Mouse (Mus musculus) E14TG2a.4 (cell line): ENCODE measurements at regions not wholly inside any gene's neighbourhood (a gene's known extent, or its start where the extent isn't known, plus 50 kb on each side); places are given as distances from the start of the nearest gene placed in this dataset.
"Not testable (repeated sequence)": the region's sequence is repeated elsewhere in the genome, so short reads cannot be mapped to it uniquely, and the experiment has no call there.

ENCODE experiments used
- H3K27me3 ChIP-seq: 2 replicates; pipeline ENCODE4 v1.6.1; 2014; ENCODE audit warnings: low read length, control low read depth; ENCODE audit not compliant: insufficient read depth
- H3K36me3 ChIP-seq: 2 replicates; pipeline ENCODE4 v1.6.1; 2014; ENCODE audit warnings: low read length, control low read depth; ENCODE audit not compliant: insufficient read depth
- H3K4me1 ChIP-seq: replicated peaks from 2 replicates; pipeline ENCODE4 v1.6.1; 2014; ENCODE audit warnings: low read depth, low read length, control low read depth
- H3K4me3 ChIP-seq: replicated peaks from 2 replicates; pipeline ENCODE4 v1.5.1; 2014; ENCODE audit warnings: mild to moderate bottlenecking, low read length
- H3K9me3 ChIP-seq: 2 replicates; pipeline ENCODE4 v1.6.1; 2014; ENCODE audit warnings: low read length, control low read depth
- CTCF ChIP-seq: conservative IDR thresholded peaks from 2 replicates; pipeline ENCODE4 v1.5.1; 2014; ENCODE audit warnings: low read length
- NANOG ChIP-seq: IDR thresholded peaks from 2 replicates; pipeline ENCODE4 v1.6.1; 2014; ENCODE audit warnings: borderline replicate concordance, low read length, mixed read lengths
- POU5F1 ChIP-seq: IDR thresholded peaks from 2 replicates; pipeline ENCODE4 v1.6.1; 2014; ENCODE audit warnings: low read length, borderline replicate concordance

GRCm38 (mm10) chr12:39648952-39649351 lies 388.9 kb downstream of the Arl4a start:
- TF ChIP-seq POU5F1, result no peak
- no peak for TF ChIP-seq CTCF
- TF ChIP-seq NANOG, result no peak
- Histone ChIP-seq H3K4me3 (no peak overlapping the region), H3K27me3 (no peaks in the 10 kb centered on the region), H3K4me1 (no peaks in the 10 kb centered on the region), H3K36me3 (no peaks in the 10 kb centered on the region), H3K9me3 (peaks cover 20% of the 10 kb centered on the region)

GRCm38 (mm10) chr12:39646556-39646955 lies 391.3 kb downstream of the Arl4a start:
- no peaks in the 10 kb centered on the region for H3K4me1 ChIP-seq
- H3K36me3 ChIP-seq, result no peaks in the 10 kb centered on the region
- no peak for TF ChIP-seq POU5F1
- TF ChIP-seq CTCF, result no peak
- no peaks in the 10 kb centered on the region for H3K27me3 ChIP-seq
- peaks cover 21% of the 10 kb centered on the region for H3K9me3 ChIP-seq
- H3K4me3 ChIP-seq, result no peak overlapping the region

GRCm38 (mm10) chr12:39645581-39645980 lies 392.2 kb downstream of the Arl4a start:
- Histone ChIP-seq H3K27me3 (no peaks in the 10 kb centered on the region), H3K9me3 (peaks cover 21% of the 10 kb centered on the region), H3K4me1 (no peaks in the 10 kb centered on the region), H3K4me3 (no peak overlapping the region), H3K36me3 (no peaks in the 10 kb centered on the region)
- TF ChIP-seq POU5F1 (no peak), NANOG (no peak), CTCF (no peak)

GRCm38 (mm10) chr12:39639246-39639645 lies 398.6 kb downstream of the Arl4a start:
- Histone ChIP-seq H3K9me3 (peaks cover 4% of the 10 kb centered on the region; the same call in 1 of the 2 replicates), H3K4me1 (no peaks in the 10 kb centered on the region), H3K27me3 (no peaks in the 10 kb centered on the region), H3K36me3 (no peaks in the 10 kb centered on the region), H3K4me3 (no peak overlapping the region)
- TF ChIP-seq CTCF (no peak), POU5F1 (no peak), NANOG (no peak)

DNA sequence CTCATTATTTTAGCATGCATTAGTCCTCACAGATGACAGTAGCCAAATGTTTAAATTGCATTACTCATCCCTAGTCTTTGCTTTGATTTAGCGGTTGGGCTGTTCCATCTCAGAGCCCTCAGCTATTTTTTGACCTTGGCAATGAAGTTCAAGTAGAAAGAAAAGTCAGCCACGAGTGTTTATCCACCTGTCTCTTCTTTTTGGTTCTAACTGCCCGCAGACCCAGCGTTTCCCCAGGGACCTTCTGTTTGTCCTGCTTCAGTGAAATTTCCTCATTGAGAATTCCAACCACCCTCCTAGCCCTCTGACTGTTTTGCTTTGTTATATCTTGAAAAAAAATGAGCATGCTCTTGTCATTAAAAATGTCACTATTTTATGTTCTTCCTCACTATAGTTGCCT lies 403.5 kb downstream of the Arl4a start:
- H3K9me3 ChIP-seq, result no peaks in the 10 kb centered on the region
- H3K36me3 ChIP-seq, result no peaks in the 10 kb centered on the region
- no peak for TF ChIP-seq POU5F1
- TF ChIP-seq NANOG, result no peak
- TF ChIP-seq CTCF, result no peak
- H3K27me3 ChIP-seq, result no peaks in the 10 kb centered on the region
- no peak overlapping the region for H3K4me3 ChIP-seq
- no peaks in the 10 kb centered on the region for H3K4me1 ChIP-seq

DNA sequence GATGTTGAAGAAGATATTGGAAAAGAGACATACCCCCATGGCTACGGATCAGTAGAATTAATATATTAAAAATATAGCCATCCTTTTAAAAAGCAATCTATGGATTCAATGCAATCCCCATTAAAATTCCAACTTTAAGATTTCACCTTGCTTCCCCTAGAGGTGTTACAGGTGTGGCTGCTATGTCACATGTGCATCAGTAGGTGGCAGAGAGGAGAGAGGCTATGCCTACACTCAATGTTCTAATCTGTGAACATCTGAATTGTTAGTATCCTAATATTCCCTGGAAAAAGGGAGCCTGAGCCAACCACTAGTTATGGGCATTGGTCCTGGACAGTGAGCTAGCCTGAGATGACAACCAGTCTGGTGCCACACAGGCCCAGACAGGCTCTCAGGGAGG lies 416.6 kb downstream of the Arl4a start:
- TF ChIP-seq CTCF (peak; percentile 31), POU5F1 (no peak)

DNA sequence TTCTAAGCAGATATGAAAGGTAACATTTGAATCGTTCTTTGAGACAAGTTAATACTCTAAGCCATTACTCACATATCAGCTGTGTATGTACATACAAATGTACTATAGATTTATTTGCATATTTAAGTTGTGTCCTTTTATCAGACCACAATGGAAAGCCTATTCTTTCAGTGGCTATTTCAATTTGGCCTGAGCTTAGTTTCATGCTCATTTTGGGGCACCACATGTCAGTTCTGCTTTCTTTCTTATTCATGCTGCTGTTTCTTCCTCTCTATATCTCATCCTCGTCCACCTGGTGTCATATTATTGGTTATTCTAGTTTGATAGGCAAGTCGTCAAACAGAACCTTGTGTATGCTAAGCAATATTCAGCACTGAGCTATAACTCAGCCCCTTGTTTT lies 432.5 kb downstream of the Arl4a start:
- no peaks in the 10 kb centered on the region for H3K4me1 ChIP-seq
- no peak overlapping the region for H3K4me3 ChIP-seq
- H3K27me3 ChIP-seq, result no peaks in the 10 kb centered on the region
- TF ChIP-seq CTCF (no peak), POU5F1 (no peak), NANOG (no peak)
- no peaks in the 10 kb centered on the region for H3K9me3 ChIP-seq
- no peaks in the 10 kb centered on the region for H3K36me3 ChIP-seq

More for the DNA sequence above, 416.6 kb downstream of the Arl4a start:
- Histone ChIP-seq H3K4me1 (no peaks in the 10 kb centered on the region), H3K27me3 (no peaks in the 10 kb centered on the region), H3K9me3 (no peaks in the 10 kb centered on the region; the same call in 1 of the 2 replicates), H3K4me3 (no peak overlapping the region), H3K36me3 (no peaks in the 10 kb centered on the region)

GRCm38 (mm10) chr12:39604723-39605122 lies 433.1 kb downstream of the Arl4a start:
- H3K36me3 ChIP-seq, result no peaks in the 10 kb centered on the region
- TF ChIP-seq CTCF (no peak), NANOG (no peak), POU5F1 (no peak)
- no peak overlapping the region for H3K4me3 ChIP-seq
- no peaks in the 10 kb centered on the region for H3K4me1 ChIP-seq
- H3K9me3 ChIP-seq, result no peaks in the 10 kb centered on the region
- H3K27me3 ChIP-seq, result no peaks in the 10 kb centered on the region

GRCm38 (mm10) chr12:39594726-39595125 lies 443.1 kb downstream of the Arl4a start:
- Histone ChIP-seq H3K9me3 (no peaks in the 10 kb centered on the region), H3K36me3 (no peaks in the 10 kb centered on the region), H3K4me1 (no peaks in the 10 kb centered on the region), H3K27me3 (no peaks in the 10 kb centered on the region), H3K4me3 (no peak overlapping the region)
- TF ChIP-seq POU5F1 (no peak), NANOG (no peak), CTCF (no peak)

DNA sequence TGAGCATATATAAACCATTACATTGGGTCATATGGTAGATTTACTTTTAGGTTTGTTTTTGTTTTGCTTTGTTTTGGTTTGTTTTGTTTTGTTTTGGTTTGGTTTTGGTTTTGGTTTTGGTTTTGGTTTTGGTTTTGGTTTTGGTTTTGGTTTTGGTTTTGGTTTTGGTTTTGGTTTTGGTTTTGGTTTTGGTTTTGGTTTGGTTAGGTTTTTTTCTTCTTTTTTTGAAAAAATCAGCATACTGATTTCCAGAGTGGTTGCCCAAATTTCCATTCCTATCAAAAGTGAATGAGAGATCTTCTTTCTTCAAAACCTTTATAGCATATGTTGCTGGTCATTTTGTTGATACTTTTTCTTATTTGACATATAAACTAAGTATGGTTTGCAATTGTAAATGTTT lies 444.0 kb downstream of the Arl4a start:
- H3K9me3 ChIP-seq, H3K4me3 ChIP-seq, H3K36me3 ChIP-seq, H3K27me3 ChIP-seq, H3K4me1 ChIP-seq: not testable (repeated sequence)
